Mouse (Mus musculus) liver, embryonic 16.5 days (tissue): Measurements from ENCODE around the gene Slit2. TPM values are rescaled to one million over a fixed set of nuclear protein-coding genes. Genes with fewer than 3 reads are reported as not detected.

Source experiments
- ATAC-seq: fragments of 200-750 bp; cut with Nextera tagmentation; 2 replicates; pipeline ENCODE4 v1.8.0; 2017; ENCODE audit warnings: low read depth, mild to moderate bottlenecking, moderate number of reproducible peaks, moderate library complexity
- H3K27ac ChIP-seq: fragments of 300-500 bp; sonication (generic); 2 replicates; pipeline ENCODE4 v1.5.1; 2014; ENCODE audit warnings: mild to moderate bottlenecking, low read length
- H3K27me3 ChIP-seq: fragments of 300-500 bp; sonication (generic); 2 replicates; pipeline ENCODE4 v1.6.1; 2014; ENCODE audit warnings: low read depth, low read length, mixed read lengths; ENCODE audit not compliant: control insufficient read depth, insufficient read depth
- H3K36me3 ChIP-seq: fragments of 300-500 bp; sonication (generic); 2 replicates; pipeline ENCODE4 v1.6.1; 2014; ENCODE audit warnings: mild to moderate bottlenecking; ENCODE audit not compliant: control insufficient read depth, insufficient read depth
- H3K4me1 ChIP-seq: fragments of 300-500 bp; sonication (generic); 2 replicates; pipeline ENCODE4 v1.6.1; 2014; ENCODE audit warnings: low read depth, low read length, mixed read lengths; ENCODE audit not compliant: control insufficient read depth
- H3K4me2 ChIP-seq: fragments of 300-500 bp; sonication (generic); 2 replicates; pipeline ENCODE4 v1.6.1; 2014; ENCODE audit warnings: low read depth, low read length, mixed read lengths
- H3K4me3 ChIP-seq: fragments of 300-500 bp; sonication (generic); 2 replicates; pipeline ENCODE4 v1.5.1; 2014; ENCODE audit warnings: low read depth, mild to moderate bottlenecking, low read length
- H3K9ac ChIP-seq: fragments of 300-500 bp; sonication (generic); 2 replicates; pipeline ENCODE4 v1.6.1; 2014; ENCODE audit warnings: low read depth, low read length
- H3K9me3 ChIP-seq: fragments of 300-500 bp; sonication (generic); replicated peaks from 2 replicates; pipeline ENCODE4 v1.6.1; 2016; ENCODE audit warnings: low read length; ENCODE audit not compliant: control insufficient read depth
- WGBS: fragments of 180-500 bp; shearing (Covaris S2); extraction: QIAGEN DNeasy Blood & Tissue Kit; methylation state at CpG from one replicate; pipeline ENCODE4 v1.1.7; 2014; ENCODE audit not compliant: insufficient replicate concordance; 5-methylcytosine and 5-hydroxymethylcytosine counted together
- polyA plus RNA-seq: library from polyadenylated mRNA; unstranded; fragments of >200 nt; fragmentation: Nextera tagmentation; extraction: Ambion mirVana; gene quantifications from 2 replicates; pipeline ENCODE4 v1.2.1, GENCODE M21; 2015

Slit2 gene
- polyA plus RNA-seq, 1 experiment from 2014 or later = 0.47 TPM

DNA sequence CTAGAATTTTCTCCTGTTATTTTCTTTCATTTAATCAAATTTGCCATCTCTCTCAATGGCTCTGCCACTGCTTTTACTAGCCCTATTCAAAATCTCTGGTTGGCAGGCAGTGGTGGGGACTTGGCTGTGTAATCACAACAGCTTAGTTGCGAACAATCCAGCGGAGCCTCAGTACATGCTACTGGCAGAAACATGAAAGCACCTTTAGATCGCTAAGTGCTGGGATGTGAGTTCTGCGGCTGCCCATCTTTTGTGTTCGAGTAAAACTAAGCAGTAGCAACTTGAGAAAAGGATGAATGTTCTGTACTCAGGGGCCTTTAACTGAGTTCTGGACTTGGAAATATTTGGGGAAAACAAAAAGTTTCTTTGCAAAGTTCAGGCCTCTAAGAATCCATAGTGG, 139.7 kb downstream of the Slit2 start:
- H3K9me3 ChIP-seq = no peaks in the 10 kb centered on the region
- no peaks in the 10 kb centered on the region for H3K4me1 ChIP-seq
- no peaks in the 10 kb centered on the region for H3K27me3 ChIP-seq
- WGBS = 75% methylated on average over 5 of the region's 5 CpGs
- no peaks in the 10 kb centered on the region for H3K36me3 ChIP-seq
- H3K27ac ChIP-seq = no peak overlapping the region
- H3K9ac ChIP-seq = no peak overlapping the region
- no peak overlapping the region for H3K4me3 ChIP-seq
- ATAC-seq = no peak
- H3K4me2 ChIP-seq = no peak overlapping the region

DNA sequence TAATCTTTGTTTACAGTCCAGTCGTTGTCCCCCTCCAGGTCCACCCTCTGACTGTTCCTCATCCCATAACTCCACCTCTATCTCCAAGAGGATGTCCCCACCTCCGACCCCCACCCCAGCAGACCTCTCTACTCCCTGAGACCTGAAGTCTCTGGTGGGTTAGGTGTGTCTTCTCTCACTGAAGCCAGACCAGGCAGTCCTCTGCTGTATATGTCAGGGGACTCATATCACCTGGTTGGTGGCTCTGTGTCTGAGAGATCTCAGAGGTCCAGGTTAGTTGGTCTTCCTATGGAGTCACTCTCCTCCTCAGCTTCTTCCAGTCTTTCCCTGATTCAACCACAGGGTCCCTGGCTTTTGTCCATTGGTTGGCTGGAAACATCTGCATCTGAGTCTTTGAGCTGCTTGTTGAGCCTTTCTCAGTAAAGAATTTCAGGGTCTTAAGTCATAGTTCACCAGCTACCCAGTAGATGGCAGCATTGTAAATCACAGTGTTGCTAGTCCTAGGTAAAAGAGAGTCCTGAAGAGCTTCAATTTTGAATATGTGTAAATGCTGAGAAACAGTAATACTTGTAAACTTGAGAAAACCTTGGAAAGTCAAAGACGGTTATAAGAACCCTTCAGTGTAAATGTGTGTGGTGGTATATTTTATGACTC, 143.0 kb downstream of the Slit2 start:
- H3K27ac ChIP-seq = no peak overlapping the region
- no peak overlapping the region for H3K4me2 ChIP-seq
- H3K36me3 ChIP-seq = no peaks in the 10 kb centered on the region
- H3K27me3 ChIP-seq = no peaks in the 10 kb centered on the region
- no peak overlapping the region for H3K9ac ChIP-seq
- ATAC-seq = no peak
- no peaks in the 10 kb centered on the region for H3K9me3 ChIP-seq
- H3K4me3 ChIP-seq = no peak overlapping the region
- H3K4me1 ChIP-seq = no peaks in the 10 kb centered on the region
- 47% methylated on average over 3 of the region's 3 CpGs for WGBS

DNA sequence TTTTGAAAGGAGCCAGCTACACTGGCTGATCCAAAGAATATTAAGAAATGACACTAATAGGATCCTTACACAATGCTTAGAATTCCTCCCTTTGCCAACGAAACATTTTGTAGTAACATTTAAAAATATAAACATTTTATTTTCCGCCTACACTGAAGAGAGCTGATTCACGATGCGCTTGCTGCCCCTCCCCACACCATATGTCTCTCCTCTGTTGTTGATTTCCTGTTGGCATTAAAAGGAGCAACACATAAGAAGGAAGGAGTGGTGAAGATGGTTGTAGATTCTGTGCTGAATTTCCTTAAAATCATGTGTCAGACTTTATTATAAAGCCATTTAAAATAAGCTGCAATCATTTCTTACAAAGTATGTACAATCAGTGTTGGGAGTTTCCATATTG, 147.0 kb downstream of the Slit2 start:
- no peak overlapping the region for H3K4me3 ChIP-seq
- 70% methylated on average over 4 of the region's 4 CpGs for WGBS
- H3K27me3 ChIP-seq = no peaks in the 10 kb centered on the region
- no peaks in the 10 kb centered on the region for H3K36me3 ChIP-seq
- H3K9me3 ChIP-seq = no peaks in the 10 kb centered on the region
- H3K4me1 ChIP-seq = no peaks in the 10 kb centered on the region
- no peak for ATAC-seq
- H3K9ac ChIP-seq = no peak overlapping the region
- H3K27ac ChIP-seq = no peak overlapping the region
- H3K4me2 ChIP-seq = no peak overlapping the region

DNA sequence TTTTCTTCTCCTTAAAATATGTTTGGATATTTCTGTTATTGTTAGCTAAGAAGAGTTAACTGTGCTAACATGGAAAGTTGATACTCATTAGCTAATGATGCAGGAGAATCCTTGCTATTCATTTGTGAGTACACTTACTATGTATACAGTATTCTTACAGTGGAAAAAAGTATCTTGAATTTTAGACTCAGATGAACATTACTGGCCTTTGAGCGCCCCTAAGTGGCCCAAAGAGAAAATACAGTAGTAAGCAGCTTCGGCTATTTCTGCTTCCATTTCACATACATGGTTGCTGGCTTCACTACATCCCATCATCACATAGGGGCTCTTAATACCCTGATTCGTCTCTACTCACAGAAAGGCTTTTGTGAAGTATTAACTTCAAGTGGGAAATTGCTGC, 153.6 kb downstream of the Slit2 start:
- 15% methylated on average over 3 of the region's 3 CpGs for WGBS
- Histone ChIP-seq H3K4me3 (no peak overlapping the region), H3K36me3 (no peaks in the 10 kb centered on the region)

DNA sequence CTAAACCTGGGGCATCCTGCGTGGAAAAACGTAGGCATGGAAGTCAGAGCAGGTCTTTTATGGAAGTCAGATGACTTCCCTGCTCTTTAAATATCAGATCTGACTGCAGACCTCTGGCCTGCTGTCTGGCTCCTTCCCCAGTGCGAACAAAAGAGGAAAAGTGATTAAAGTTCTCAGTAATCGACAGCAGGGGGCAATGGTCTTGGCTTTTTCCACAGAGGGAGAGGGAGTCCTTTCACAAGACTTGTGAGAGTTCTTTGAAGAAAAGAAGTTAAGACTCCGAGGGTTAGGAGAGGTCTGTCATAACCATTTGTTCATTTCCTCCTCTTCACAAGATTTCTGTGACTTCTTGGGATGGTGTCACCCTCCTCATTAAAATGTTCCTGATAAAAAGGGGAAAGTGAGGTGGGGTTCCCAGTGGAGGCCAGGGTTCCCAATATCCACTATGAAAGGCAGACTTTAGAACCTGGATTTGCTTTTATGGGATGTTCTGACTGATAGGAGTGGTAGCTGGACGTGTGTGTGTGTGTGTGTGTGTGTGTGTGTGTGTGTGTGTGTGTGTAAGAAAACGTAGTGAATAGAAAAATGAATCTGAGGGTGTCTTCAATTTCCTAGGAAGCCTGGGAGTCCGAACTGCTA, 156.0 kb downstream of the Slit2 start:
- ATAC-seq = no peak
- H3K4me3 ChIP-seq = no peak overlapping the region

More for the DNA sequence above, 153.6 kb downstream of the Slit2 start:
- H3K4me1 ChIP-seq = no peaks in the 10 kb centered on the region
- H3K9me3 ChIP-seq = no peaks in the 10 kb centered on the region
- H3K27me3 ChIP-seq = no peaks in the 10 kb centered on the region
- H3K4me2 ChIP-seq = no peak overlapping the region
- no peak for ATAC-seq
- no peak overlapping the region for H3K9ac ChIP-seq
- H3K27ac ChIP-seq = no peak overlapping the region

DNA sequence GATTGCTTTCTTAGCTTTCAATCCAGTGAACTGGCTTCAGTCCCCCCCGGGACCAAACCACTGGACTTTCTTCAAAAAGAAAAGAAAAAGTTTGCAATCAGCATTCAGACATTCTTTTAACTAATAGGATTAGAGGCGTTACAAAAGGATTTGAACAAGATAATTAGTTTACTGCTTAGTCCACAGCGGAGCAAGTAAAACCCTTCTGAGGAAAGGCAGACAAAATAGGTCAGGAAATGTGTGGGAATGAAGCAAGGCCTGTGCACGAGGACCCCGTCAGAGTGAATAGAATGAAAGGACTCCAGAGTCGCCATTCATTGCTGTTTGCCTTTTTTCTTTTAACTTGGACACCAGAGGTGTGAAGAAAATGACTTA, 156.5 kb downstream of the Slit2 start:
- Histone ChIP-seq H3K9ac (no peak overlapping the region), H3K36me3 (no peaks in the 10 kb centered on the region), H3K4me1 (no peaks in the 10 kb centered on the region), H3K27me3 (no peaks in the 10 kb centered on the region), H3K4me3 (no peak overlapping the region), H3K9me3 (no peaks in the 10 kb centered on the region), H3K27ac (no peak overlapping the region), H3K4me2 (no peak overlapping the region)
- WGBS = 39% methylated on average over 6 of the region's 6 CpGs
- ATAC-seq = no peak

More for the DNA sequence above, 156.0 kb downstream of the Slit2 start:
- Histone ChIP-seq H3K27ac (no peak overlapping the region), H3K9ac (no peak overlapping the region), H3K36me3 (no peaks in the 10 kb centered on the region), H3K4me2 (no peak overlapping the region), H3K4me1 (no peaks in the 10 kb centered on the region), H3K9me3 (no peaks in the 10 kb centered on the region), H3K27me3 (no peaks in the 10 kb centered on the region)
- WGBS = 22% methylated on average over 8 of the region's 8 CpGs

DNA sequence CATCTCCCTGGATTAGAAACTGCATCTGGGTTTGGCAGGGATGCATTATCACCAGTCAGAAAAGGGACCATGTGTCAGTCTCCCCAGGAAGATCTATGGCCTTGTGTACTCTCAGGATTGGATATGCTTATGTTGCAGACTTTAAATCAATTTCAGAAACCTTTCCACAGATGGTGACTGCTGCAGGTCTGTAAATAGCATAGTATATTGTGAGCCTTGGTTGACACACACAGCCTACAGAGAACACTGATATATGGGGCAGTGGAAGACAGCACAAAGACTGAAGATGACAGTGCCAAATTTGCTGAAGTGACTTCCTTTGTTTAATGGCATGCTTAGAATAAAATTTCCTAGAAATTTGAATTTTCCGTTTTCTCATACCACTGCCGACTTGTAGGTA, 163.1 kb downstream of the Slit2 start:
- Histone ChIP-seq H3K4me3 (no peak overlapping the region), H3K27me3 (no peaks in the 10 kb centered on the region), H3K4me1 (no peaks in the 10 kb centered on the region), H3K9me3 (no peaks in the 10 kb centered on the region), H3K4me2 (no peak overlapping the region), H3K27ac (no peak overlapping the region), H3K9ac (no peak overlapping the region), H3K36me3 (no peaks in the 10 kb centered on the region)
- 53% methylated on average over 2 of the region's 2 CpGs for WGBS
- ATAC-seq = no peak

DNA sequence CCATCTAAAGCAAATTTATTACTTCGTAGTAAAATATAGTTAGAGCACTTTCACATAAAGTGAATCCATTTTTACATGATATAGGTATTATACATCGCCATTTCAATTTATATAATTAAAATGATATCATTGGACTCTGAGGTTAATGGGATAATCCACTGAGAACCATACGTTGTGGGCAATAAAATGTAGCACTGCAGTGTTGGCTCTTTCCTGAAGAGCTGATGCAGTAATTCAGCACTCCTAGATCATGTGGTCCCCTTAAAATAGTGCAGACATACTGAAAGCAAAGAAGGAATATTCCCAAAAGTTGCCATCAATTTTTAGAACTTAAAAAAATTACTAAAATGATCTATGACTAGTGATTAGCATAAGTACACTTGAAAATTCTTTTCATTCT, 177.9 kb downstream of the Slit2 start:
- H3K27me3 ChIP-seq = no peaks in the 10 kb centered on the region
- no peak overlapping the region for H3K9ac ChIP-seq
- no peak overlapping the region for H3K4me3 ChIP-seq
- H3K27ac ChIP-seq = no peak overlapping the region
- ATAC-seq = no peak
- H3K36me3 ChIP-seq = no peaks in the 10 kb centered on the region
- H3K9me3 ChIP-seq = no peaks in the 10 kb centered on the region
- H3K4me1 ChIP-seq = no peaks in the 10 kb centered on the region
- WGBS = 58% methylated on average over 3 of the region's 3 CpGs
- H3K4me2 ChIP-seq = no peak overlapping the region

DNA sequence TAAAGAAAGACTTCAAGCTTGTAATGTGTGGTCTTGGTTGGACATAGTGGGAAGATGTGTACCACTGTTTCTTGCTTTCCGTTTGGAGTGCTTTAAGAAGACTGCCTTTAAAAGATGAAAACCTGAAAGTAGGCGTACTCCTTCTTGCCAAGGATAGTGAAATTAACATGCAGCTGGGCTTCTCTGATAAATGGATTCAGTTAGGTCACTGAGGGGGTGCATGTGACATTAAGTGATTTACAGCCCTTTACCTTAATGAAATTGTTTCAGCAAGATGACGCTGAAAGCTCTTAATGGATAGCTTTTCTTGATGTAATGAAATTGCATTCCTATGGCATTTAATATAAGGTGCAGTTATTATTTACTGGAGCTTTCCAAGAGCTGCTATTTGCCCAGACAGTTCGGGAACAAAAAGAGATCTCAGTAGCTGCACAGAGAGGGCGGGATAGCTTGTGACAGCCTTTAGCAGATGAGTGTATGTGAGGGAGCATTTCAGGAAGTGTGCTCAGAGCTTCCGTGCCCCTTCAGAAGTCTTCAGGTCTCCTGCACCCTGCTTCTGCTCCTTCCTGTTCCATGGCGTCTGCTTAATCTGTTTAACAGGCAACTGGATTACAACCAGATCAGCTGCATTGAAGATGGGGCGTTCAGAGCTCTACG, 198.8 kb downstream of the Slit2 start:
- ATAC-seq = no peak
- Histone ChIP-seq H3K9ac (no peak overlapping the region), H3K9me3 (no peaks in the 10 kb centered on the region), H3K27me3 (no peaks in the 10 kb centered on the region), H3K4me2 (no peak overlapping the region), H3K27ac (no peak overlapping the region), H3K4me1 (no peaks in the 10 kb centered on the region), H3K36me3 (no peaks in the 10 kb centered on the region), H3K4me3 (no peak overlapping the region)
- WGBS = 31% methylated on average over 9 of the region's 9 CpGs
